Mouse (Mus musculus): Measurements from ENCODE around the gene Tsfm.
"Not testable (repeated sequence)": the region's sequence is repeated elsewhere in the genome, so short reads cannot be mapped to it uniquely, and the experiment has no call there.

Tsfm gene

DNA sequence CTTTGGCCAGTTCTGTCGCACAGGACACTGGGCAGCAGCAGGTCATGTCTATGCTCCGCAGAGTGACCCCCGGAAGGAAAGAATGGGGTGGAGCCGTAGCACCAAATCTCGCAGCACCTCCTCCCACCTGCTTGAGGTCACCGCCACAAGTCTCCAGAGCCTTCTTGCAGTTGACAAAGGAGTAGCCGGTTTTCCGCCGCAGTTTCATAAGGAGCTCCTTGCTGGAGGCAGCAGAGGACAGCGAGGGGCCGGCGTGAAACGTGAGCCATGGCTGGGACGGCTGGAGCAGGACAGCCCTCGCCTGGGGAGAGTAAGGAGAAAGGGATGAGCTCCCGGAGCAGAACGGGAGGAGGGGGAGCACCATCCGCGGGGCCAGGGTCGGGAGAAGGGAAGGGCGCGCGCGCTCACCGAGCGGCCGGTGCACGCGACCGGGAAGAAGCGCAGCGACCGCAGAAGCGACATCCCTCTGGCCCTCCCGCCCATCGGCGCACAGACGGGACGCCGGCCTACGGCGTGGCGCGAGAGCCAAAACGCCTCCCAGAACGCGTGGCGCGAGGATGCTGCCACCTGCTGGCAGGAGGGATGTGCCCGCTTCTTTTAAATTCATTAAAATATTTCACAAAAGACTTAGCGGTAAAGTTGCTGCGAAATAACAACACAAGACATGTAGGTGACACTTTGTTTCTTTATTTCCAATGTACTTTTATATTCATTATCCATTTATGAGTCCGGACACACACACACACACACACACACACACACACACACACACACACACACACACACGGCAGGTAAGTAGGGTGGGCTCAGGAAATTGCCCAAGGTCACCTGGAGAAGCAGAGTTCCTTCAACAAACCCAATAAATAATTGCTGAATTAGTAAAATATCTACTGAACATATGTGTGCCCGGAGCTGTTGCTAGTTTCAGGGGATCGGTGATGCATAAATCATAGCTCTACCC lies at the start of gene Tsfm:
Gene Tsfm, minus strand, starts transcription at position 505 of the 961 bp plus-strand sequence.
- DNase-seq (ENCODE audit: low spot score in 2 of 2), result peak; percentile 89

- no peak for DNase-seq (ENCODE audit: low spot score in 2 of 2)
Observed at GRCm38 (mm10) chr10:127079665-127080391, 49.2 kb upstream of the Tsfm start.

GRCm38 (mm10) chr10:127078677-127079575 lies 48.3 kb upstream of the Tsfm start:
- peak in 1 of 2 experiments; percentile 68 for DNase-seq (ENCODE audit: low spot score in 2 of 2)

GRCm38 (mm10) chr10:127078001-127078676 lies 47.5 kb upstream of the Tsfm start:
- peak in 1 of 2 experiments; percentile 55 for DNase-seq (ENCODE audit: low spot score in 2 of 2)

- DNase-seq (ENCODE audit: low spot score in 2 of 2), result no peak
Observed at GRCm38 (mm10) chr10:127077515-127077914, 46.9 kb upstream of the Tsfm start.

- DNase-seq (ENCODE audit: low spot score in 2 of 2), result no peak
Observed at GRCm38 (mm10) chr10:127076082-127076481, 45.4 kb upstream of the Tsfm start.

DNA sequence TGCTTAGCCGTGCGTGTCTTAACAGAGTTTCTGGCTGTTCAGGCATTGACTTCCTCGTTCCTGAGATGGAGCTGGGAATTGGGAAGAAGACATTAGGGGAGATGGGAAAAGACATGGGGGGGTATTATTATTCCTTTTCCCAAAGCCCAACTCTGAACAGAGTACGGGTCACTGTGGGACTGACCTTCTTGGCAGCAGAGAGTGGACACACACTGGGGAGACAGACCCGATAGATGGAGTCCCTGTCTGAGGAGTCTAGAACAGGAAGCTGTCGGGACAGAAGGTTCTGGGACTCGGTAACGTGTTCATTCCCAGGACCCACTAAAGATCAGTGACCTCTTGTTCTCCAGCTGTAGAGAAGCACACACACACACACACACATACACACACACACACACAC lies 45.0 kb upstream of the Tsfm start:
- DNase-seq (ENCODE audit: low spot score in 2 of 2), result no peak

DNA sequence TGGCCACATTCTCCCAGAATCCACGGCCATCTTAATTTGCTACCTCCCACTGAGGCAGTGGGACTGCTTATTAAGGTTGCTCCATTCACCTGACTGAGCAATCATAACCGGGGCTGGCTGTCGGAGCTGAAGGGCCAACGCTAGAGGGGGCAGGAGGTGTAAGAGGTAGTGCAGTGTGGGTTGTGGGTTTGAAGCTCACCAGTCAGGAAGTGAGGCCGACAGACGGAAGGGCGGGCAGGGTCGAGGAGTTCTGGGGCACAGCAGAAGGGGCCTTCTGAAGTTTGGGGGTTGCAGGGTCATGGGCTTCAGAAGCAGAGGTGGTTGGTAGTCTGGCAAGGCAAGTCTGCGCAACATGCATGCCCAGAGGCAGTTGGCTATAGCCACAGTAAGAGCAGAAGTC lies 44.4 kb upstream of the Tsfm start, which contains the start of gene Agap2:
Gene Agap2, plus strand, starts transcription at position 205 of the 400 bp plus-strand sequence.
- no peak for DNase-seq (ENCODE audit: low spot score in 2 of 2)

DNA sequence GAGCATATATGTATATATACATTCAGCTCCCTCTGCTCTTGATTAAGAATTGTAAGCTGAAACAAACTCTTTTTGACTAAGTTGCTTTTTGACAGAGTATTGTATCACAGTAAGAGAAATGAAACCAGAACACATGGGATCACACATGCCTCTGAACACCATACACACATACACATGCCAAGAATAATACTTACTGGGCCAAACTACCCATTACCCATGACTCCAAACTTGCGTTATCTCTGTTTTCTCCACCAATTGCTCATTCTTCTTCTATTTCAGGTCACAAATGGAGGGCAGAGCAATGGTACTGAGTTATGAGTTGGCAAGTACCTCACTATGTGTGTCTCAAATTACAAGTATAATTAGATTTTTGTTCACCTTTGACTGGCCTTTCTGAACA lies 43.3 kb upstream of the Tsfm start:
- DNase-seq (ENCODE audit: low spot score in 2 of 2), result no peak

- not testable (repeated sequence) for DNase-seq (ENCODE audit: low spot score in 2 of 2)
Observed at GRCm38 (mm10) chr10:127072969-127073368, 42.3 kb upstream of the Tsfm start.

- DNase-seq (ENCODE audit: low spot score in 2 of 2), result not testable (repeated sequence)
Observed at GRCm38 (mm10) chr10:127072270-127072669, 41.6 kb upstream of the Tsfm start.

GRCm38 (mm10) chr10:127071203-127071602 lies 40.6 kb upstream of the Tsfm start:
- DNase-seq (ENCODE audit: low spot score in 2 of 2), result no peak

DNA sequence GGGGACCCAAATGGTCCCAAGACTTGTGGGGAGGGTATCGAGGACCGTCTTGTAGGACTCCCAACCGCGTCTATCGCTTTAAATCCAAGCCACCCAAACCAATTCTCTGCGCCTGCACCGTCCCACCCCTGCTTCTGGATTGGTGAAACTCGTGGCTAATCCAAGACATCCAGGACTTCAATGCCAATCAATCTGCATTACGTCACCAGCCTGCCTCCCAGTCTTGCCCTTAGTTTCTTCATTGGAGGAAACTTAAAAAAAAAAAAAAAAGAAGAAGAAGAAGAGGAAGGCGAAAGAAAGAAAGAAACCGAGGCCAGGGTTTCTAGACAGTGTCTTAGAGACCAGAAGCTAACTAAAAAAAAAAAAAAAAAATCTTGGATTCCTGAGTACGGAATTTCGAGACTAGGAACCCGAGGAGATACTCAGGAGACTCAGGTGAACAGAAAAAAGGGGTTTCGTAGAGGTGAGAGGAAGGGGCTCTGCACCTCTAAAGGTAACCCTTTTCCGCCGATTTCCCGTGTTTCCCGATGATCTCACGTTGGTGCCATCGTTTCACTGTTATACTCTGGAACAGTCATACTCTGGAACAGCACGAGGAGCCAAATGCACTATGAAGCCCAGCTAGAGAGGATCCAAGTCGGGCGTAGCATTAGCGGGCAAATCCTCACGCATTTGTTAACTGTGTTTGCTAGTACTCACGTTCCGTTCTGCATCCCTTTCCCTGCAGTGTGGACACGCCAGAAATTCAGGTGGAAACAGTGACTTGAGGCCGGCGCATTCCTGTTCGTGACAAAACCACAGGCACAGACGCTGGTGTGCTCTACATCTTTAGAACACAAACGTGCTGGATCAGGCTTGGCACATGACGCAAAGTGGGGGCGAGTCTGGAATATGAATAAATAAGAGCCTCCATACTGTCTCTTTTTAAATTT lies 39.8 kb upstream of the Tsfm start, which contains the start of gene Tspan31:
Gene Tspan31, minus strand, starts transcription at position 75 of the 932 bp plus-strand sequence.
- peak in 1 of 2 experiments; percentile 85 for DNase-seq (ENCODE audit: low spot score in 2 of 2)

DNA sequence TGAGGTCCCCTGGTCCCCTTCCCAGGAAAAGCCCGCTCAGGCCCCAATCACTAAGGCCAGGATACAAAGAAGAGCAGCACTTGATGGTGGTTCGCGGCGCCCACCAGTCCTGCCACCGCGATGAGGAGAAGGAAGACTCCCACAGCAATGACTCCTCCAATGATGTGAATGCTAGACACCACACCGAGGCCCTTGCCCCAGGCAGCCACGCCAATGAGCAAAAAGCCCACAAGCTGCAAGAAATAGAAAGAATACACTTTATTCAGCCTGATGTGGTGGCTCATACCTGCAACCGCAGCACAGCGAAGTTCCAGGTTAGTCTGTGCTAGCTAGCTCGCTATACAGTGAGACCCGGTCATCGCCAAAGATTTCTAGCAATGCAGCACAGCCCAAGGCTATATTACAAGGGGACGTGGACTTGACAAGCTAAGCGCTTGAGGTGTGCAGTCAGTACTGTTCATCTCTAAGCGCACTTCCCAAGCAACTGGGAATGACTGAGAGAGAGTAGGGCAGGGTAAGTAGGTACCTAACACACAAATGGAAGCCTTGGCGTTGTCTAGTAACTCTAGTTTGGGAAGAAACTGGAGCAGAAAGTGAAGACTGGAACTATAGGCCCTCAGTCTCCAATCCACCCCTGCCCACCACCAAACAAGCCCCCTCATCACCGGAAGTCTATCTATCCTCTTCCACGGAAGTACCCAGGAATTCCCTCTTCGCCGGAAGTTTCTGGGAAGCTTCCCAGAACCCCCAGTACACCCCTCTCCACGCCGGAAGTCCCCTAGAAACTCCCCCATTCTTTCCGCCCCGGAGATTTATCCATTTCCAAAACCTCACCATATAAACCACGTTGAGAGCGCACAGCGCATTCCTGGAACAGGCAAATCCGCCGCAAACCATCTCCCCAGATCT lies 38.9 kb upstream of the Tsfm start:
- DNase-seq (ENCODE audit: low spot score in 2 of 2), result no peak

DNA sequence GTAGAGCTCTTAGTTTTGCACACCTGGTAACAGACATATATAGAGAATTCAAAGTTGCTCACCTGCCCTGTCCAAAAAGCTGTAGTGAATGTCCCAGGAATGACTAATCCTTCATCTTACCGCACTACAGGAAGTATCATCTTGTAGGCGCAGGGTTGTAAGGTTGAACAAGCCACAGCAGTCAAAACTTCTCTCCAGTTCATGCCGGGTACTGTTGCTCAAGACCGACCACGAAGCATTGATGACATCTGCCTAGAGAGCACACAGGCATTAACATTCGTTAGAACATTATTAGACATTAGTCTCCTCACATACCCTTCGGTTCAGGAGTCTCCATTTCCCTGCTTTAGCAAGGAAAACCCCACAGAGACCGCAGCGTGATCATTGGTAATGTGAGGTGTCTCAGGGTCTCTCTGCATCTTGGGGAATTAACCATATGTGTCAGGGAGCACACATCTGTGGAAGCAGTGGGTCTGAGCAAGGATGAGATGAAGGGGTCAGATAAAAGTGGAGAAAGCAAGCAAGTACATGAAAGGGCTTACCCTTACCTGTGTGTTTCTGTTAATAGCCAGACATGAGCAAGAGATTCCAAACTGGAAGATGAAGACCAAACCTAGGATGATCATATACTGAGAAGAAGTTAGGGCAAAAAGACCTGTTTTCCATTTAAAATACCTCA lies 37.9 kb upstream of the Tsfm start:
- no peak for DNase-seq (ENCODE audit: low spot score in 2 of 2)

DNA sequence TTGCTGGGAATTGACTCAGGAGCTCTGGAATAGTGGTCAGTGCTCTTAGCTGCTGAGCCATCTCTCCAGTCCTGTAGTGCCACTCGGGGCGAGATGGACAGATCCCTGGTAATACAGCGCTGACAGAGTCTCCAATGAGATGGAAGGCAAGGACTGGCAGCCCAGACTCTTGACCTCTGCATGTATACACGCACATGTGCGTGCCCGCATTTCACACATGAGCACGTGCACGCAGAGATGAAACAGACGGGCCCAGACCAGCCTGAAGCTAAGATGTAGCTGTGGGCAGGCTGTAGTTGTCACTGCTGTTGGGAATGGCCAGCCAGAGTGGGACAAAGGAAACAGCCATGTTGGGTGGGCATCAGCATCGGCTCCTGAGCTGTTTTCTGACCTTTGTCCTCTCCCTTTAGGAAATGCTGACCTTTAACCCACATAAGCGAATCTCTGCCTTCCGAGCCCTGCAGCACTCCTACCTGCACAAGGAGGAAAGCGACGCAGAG lies 35.9 kb upstream of the Tsfm start:
- no peak for DNase-seq (ENCODE audit: low spot score in 2 of 2)

DNA sequence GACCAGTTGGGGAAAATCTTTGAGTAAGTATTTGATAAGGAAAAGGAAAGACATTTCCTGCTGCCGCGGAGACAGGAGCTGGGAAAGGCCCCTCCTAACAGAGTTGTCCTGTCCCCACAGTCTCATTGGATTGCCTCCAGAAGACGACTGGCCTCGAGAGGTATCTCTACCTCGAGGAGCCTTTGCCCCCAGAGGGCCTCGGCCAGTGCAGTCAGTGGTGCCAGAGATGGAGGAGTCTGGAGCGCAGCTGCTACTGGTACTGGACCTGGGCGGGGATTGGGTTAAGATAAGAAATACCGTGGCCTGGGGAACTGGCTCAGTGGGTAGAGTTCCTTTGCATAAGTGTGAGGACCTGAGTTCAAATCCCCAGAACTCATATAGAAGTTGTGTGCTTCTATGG lies 35.3 kb upstream of the Tsfm start:
- DNase-seq (ENCODE audit: low spot score in 2 of 2), result no peak

Data from frontal cortex, postnatal 25 days (tissue).